Mouse (Mus musculus) heart, postnatal 25 days (tissue): ENCODE results near the gene Fstl4. TPM values are rescaled to one million over a fixed set of nuclear protein-coding genes. Genes with fewer than 3 reads are reported as not detected.
"Not testable (repeated sequence)": the region's sequence is repeated elsewhere in the genome, so short reads cannot be mapped to it uniquely, and the experiment has no call there.

Experiments
- DNase-seq: peaks from one replicate; pipeline ENCODE4 v3.0.0; 2022; ENCODE audit warnings: low spot score
- intact Hi-C: fragments of 180-260 bp; cut with DNase I; formaldehyde crosslinking; loops from one replicate; pipeline ENCODE4 v1.15.1; 2025
- total RNA-seq, 2 experiments: library from RNA; stranded (reverse); gene quantifications; 2 replicates each; pipeline ENCODE4 v1.2.3; 2021

The Fstl4 gene
- total RNA-seq, 2 experiments from 2014 or later, result 1.8 to 2.6 TPM

GRCm38 (mm10) chr11:53157621-53158259, 393.3 kb downstream of the Fstl4 start:
- no peak for DNase-seq
- intact Hi-C loops, result no loop called here

DNA sequence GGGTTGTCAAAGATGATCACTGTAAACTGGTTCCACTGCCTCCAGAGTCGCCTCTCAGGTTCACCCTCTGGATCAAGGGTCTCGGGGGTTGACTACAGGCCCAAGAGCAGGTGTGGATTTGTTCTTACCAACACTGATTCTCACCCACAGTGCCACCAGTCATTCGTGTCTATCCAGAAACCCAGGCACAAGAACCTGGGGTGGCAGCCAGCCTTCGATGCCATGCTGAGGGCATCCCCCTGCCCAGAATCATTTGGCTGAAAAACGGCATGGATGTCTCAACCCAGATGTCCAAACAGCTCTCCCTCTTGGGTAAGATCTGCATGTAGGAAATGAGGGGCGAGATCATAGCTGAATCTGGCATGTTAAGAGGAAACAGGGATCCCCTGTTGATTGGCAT, 398.0 kb downstream of the Fstl4 start:
- intact Hi-C loops, result no loop called here
- DNase-seq, result no peak

DNA sequence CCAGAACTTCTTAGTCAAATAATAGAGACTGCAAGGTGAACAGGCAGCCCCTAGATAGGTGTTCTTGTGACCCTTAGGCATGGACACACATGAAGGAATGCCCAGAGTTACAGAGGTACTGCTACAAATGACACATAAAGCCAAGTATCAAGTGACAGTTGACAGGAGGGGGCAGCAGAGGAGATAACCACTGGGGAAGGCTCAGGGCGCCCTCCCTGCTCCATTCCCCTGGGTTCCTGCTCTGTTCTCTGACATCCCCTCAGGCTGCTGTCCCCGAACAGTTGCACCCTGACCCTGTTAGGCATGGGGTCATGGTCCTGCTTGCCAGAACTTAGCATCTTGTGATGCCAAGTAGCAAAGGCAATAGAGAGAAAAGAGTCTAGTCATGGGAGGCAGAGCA, 402.0 kb downstream of the Fstl4 start:
- DNase-seq, result no peak
- intact Hi-C loops, result no loop called here

- intact Hi-C loops, result no loop called here
Observed at GRCm38 (mm10) chr11:53182177-53182852, 417.9 kb downstream of the Fstl4 start.

GRCm38 (mm10) chr11:53182858-53183257, 418.4 kb downstream of the Fstl4 start:
- no peak for DNase-seq
- intact Hi-C loops, result no loop called here

More at GRCm38 (mm10) chr11:53182177-53182852, 417.9 kb downstream of the Fstl4 start:
- no peak for DNase-seq

DNA sequence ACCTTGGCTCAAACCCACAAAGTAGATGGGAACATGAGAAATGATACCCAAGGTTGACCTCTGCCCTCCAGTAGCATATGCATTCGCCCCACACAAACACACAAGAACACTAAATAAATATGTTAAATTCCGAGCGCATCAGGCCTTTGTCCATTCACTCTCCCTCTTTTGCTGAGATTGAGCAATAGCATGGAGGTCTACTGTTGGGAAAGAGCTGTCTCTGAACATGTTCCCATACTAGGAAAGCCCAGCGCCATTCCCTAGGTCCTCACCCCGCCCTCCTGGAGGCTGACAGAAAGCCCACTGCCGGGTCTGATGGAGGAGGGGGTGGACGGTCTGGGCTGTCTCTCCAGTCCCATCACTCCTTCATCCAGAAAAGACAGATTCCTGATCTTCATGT, 419.6 kb downstream of the Fstl4 start:
- intact Hi-C loops, result no loop called here

GRCm38 (mm10) chr11:53184698-53185097, 420.3 kb downstream of the Fstl4 start:
- intact Hi-C loops, result no loop called here

More for the DNA sequence above, 419.6 kb downstream of the Fstl4 start:
- DNase-seq, result no peak

DNA sequence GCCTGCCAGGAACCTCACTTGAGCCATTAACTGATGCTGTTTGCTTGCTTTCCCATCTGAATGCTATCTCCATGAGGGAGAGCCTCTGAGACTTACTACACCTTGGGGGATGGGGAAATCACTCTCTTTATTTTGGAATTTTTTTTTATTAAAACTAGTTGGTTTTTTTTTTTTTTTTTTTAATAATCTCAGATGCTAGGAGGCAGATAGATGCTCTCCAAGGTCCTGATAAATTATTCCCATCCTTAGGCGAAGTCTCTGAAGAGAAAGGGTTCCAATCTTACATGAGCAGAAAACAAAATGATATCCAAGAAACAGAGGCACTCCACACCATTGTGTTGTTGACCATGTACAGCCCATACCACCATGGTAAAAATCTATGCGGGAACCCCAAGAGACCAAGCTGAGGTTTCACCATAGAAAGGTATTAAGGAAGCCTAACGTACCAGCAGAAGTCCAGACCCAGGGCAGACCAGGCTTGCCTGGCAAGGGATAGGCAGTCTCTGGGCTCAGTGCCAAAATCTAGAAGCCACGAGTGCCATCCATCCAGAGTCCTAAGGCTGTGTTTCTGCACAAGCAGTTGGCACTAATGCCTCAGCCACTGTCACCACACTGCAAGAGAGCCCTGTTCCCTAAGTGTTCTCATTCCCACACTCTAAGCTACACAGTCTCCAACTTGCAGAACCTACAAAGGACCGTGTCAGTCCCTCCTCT, 423.1 kb downstream of the Fstl4 start:
- no peak for DNase-seq
- intact Hi-C loops, result no loop called here

More at GRCm38 (mm10) chr11:53184698-53185097, 420.3 kb downstream of the Fstl4 start:
- DNase-seq, result no peak

DNA sequence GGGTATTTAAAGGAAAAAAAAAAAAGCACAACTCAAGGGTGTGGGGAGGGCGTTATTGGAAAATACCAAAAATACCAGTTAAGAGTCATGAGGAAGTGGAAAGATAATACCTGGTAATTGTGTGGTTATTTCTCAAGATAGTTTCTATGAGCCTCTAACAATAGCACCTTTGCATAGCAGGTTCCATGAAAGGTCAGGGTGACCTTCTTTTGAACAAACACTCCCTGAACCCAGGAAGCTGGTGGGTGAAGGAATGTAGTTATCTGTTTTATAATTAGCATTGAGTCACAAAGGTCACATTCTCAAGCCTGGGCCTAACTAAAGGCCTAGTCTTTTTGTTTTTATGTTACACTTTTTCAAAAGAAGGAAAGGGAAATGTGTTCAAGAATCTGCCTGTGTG, 432.1 kb downstream of the Fstl4 start:
- intact Hi-C loops, DNase-seq: not testable (repeated sequence)

GRCm38 (mm10) chr11:53197111-53197510, 432.7 kb downstream of the Fstl4 start:
- no peak for DNase-seq
- intact Hi-C loops, result no loop called here

- no peak for DNase-seq
- intact Hi-C loops, result no loop called here
Observed at GRCm38 (mm10) chr11:53202459-53203250, 438.2 kb downstream of the Fstl4 start.

DNA sequence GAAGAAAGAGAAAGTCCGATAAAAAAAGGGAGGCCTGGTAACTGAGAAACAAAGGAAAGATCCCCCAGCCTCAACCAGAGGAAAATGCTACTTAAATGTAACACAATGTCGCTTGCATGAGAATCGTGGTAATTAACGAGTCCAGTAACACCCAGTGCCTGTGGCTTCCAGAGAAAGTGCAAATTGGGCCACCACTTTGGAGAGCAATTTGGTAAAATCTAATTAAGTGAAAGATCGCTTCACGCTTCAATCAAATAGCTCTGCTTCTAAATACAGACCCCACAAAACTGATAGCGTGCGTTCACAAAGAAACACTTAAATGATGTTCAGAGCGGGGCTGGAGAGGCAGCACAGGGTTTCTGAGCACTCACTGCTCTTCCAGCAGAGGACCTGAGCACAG, 446.4 kb downstream of the Fstl4 start:
- intact Hi-C loops, result no loop called here
- DNase-seq, result no peak

GRCm38 (mm10) chr11:53229011-53229410, 464.6 kb downstream of the Fstl4 start:
- no peak for DNase-seq
- intact Hi-C loops, result no loop called here

GRCm38 (mm10) chr11:53231836-53232235, 467.4 kb downstream of the Fstl4 start:
- intact Hi-C loops, result no loop called here
- no peak for DNase-seq

GRCm38 (mm10) chr11:53233590-53233989, 469.2 kb downstream of the Fstl4 start:
- intact Hi-C loops, result no loop called here
- no peak for DNase-seq
